ENCODE assay signal across 10 mouse cellular contexts in genomic region chr11:3536745-3537333, GRCm38 (mm10). TPM values are rescaled to one million over a fixed set of nuclear protein-coding genes. Genes with fewer than 3 reads are reported as not detected.
DNase-seq lines count a peak whose midpoint lies in the region; ATAC-seq and TF ChIP-seq lines count a peak whose summit lies in the region.
"Had no signal": no experiment of that assay in that cellular context is flagged by ENCODE, and none has a peak within 500 bp of the region (broad histone marks: within the 10 kb centered on the region; RNA-seq: fewer than 3 reads in every experiment).

No protein-coding gene starts in this region.

- H3K27me3 ChIP-seq in hindbrain, postnatal 0 days (ENCODE audit: insufficient read depth, low read length): no peaks in the 10 kb centered on the region
- H3K27me3 ChIP-seq in hindbrain, embryonic 16.5 days (replicated peaks; ENCODE audit: control insufficient read depth, insufficient read depth, low read length): no peaks in the 10 kb centered on the region
- no peaks in the 10 kb centered on the region for H3K27me3 ChIP-seq in heart, embryonic 15.5 days

- H3K4me3 ChIP-seq in hindbrain, postnatal 0 days (ENCODE audit: low read length): no peak overlapping the region
- no peak overlapping the region for H3K4me3 ChIP-seq in hindbrain, embryonic 16.5 days (ENCODE audit: low read length)
- H3K4me3 ChIP-seq in heart, embryonic 15.5 days: peak overlapping the region; percentile 62

- H3K4me1 ChIP-seq in hindbrain, postnatal 0 days (ENCODE audit: insufficient read depth, low read length): peaks cover 3% of the 10 kb centered on the region; the same call in 1 of the 2 replicates
- peaks cover 13% of the 10 kb centered on the region for H3K4me1 ChIP-seq in hindbrain, embryonic 16.5 days (ENCODE audit: control insufficient read depth, insufficient read depth, low read depth, low read length)
- H3K4me1 ChIP-seq in heart, embryonic 15.5 days (replicated peaks): peaks cover 38% of the 10 kb centered on the region

- no peak for ATAC-seq in hindbrain, postnatal 0 days
- no peak for ATAC-seq in hindbrain, embryonic 16.5 days
- no peak for ATAC-seq in heart, embryonic 15.5 days (replicated peaks; ENCODE audit: insufficient number of reproducible peaks, insufficient read depth, low FRiP score, low read depth)
- ATAC-seq: inflammation-experienced regulatory T-cells, adult 6 months had no signal

- no peak overlapping the region for H3K27ac ChIP-seq in hindbrain, postnatal 0 days
- H3K27ac ChIP-seq in hindbrain, embryonic 16.5 days (ENCODE audit: low read depth, low read length): no peak overlapping the region
- peak overlapping the region; percentile 99 for H3K27ac ChIP-seq in heart, embryonic 15.5 days

- WGBS in hindbrain, postnatal 0 days: 94% methylated on average over 5 of the region's 5 CpGs
- 95% methylated on average over 5 of the region's 5 CpGs for WGBS in hindbrain, embryonic 16.5 days
- 88% methylated on average over 5 of the region's 5 CpGs for WGBS in heart, embryonic 15.5 days

- no peak overlapping the region for H3K9ac ChIP-seq in hindbrain, postnatal 0 days (replicated peaks; ENCODE audit: low read length)
- no peak overlapping the region for H3K9ac ChIP-seq in hindbrain, embryonic 16.5 days (ENCODE audit: low read depth, low read length)
- H3K9ac ChIP-seq in heart, embryonic 15.5 days: no peak overlapping the region

- peak overlapping the region; percentile 97 for H3K4me2 ChIP-seq in hindbrain, postnatal 0 days (ENCODE audit: low read depth, low read length)
- H3K4me2 ChIP-seq in hindbrain, embryonic 16.5 days (ENCODE audit: low read length): no peak overlapping the region
- peak overlapping the region; percentile 68 for H3K4me2 ChIP-seq in heart, embryonic 15.5 days

- TF ChIP-seq CTCF in hindbrain, postnatal 0 days (IDR thresholded peaks at IDR 0.05; ENCODE audit: low read depth): no peak

- DNase-seq in hindbrain, postnatal 0 days (ENCODE audit: low spot score): no peak
- peak; percentile 88 for DNase-seq in kidney, postnatal 10 days
- peak; percentile 4 for DNase-seq in naive thymus-derived CD4-positive, alpha-beta T cell, adult 2 months (ENCODE audit: low read depth)
- DNase-seq in layer of hippocampus, adult 11-12 months (ENCODE audit: low spot score): no peak
- DNase-seq in urinary bladder, postnatal 10 days (ENCODE audit: low spot score): no peak
- no peak for DNase-seq in right cerebral cortex, adult 18-20 months

- no peaks in the 10 kb centered on the region for H3K36me3 ChIP-seq in hindbrain, postnatal 0 days (ENCODE audit: insufficient read depth, low read length)
- H3K36me3 ChIP-seq in hindbrain, embryonic 16.5 days (ENCODE audit: control insufficient read depth, insufficient read depth, low read length): no peaks in the 10 kb centered on the region
- peaks cover 23% of the 10 kb centered on the region for H3K36me3 ChIP-seq in heart, embryonic 15.5 days

- no peaks in the 10 kb centered on the region for H3K9me3 ChIP-seq in hindbrain, postnatal 0 days (ENCODE audit: low read length)
- H3K9me3 ChIP-seq in hindbrain, embryonic 16.5 days (ENCODE audit: control insufficient read depth, low read length): no peaks in the 10 kb centered on the region
- H3K9me3 ChIP-seq in heart, embryonic 15.5 days (replicated peaks): no peaks in the 10 kb centered on the region

RNA-seq across cellular contexts. Expression of gene Smtn, which starts 3.6 kb away (rescaled TPM):
- 7.7 and 10.0 TPM in 2 replicates for total RNA-seq in hindbrain, postnatal 0 days (2014; rRNA removed)
- polyA plus RNA-seq in hindbrain, postnatal 0 days (2015; fragmentation: Nextera tagmentation; extraction: Ambion mirVana): 10.7 and 12.8 TPM in 2 replicates
- polyA plus RNA-seq in hindbrain, embryonic 16.5 days (2015; fragmentation: Nextera tagmentation; extraction: Ambion mirVana): 15.2 and 21.8 TPM in 2 replicates
- 79.2 and 101 TPM in 2 replicates for polyA plus RNA-seq in heart, embryonic 15.5 days (2015; fragmentation: Nextera tagmentation; extraction: Ambion mirVana)

RNA-seq across cellular contexts. Expression of gene Selenom, which starts 22.4 kb away (rescaled TPM):
- 321 and 384 TPM in 2 replicates for total RNA-seq in hindbrain, postnatal 0 days (2014; rRNA removed)
- 359 and 389 TPM in 2 replicates for polyA plus RNA-seq in hindbrain, postnatal 0 days (2015; fragmentation: Nextera tagmentation; extraction: Ambion mirVana)
- 176 and 225 TPM in 2 replicates for polyA plus RNA-seq in hindbrain, embryonic 16.5 days (2015; fragmentation: Nextera tagmentation; extraction: Ambion mirVana)
- polyA plus RNA-seq in heart, embryonic 15.5 days (2015; fragmentation: Nextera tagmentation; extraction: Ambion mirVana): 132 and 138 TPM in 2 replicates

RNA-seq across cellular contexts. Expression of gene Inpp5j, which starts 32.2 kb away (rescaled TPM):
- total RNA-seq in hindbrain, postnatal 0 days (2014; rRNA removed): 9.4 and 11.7 TPM in 2 replicates
- 14.6 and 15.3 TPM in 2 replicates for polyA plus RNA-seq in hindbrain, postnatal 0 days (2015; fragmentation: Nextera tagmentation; extraction: Ambion mirVana)
- 12.5 and 13.9 TPM in 2 replicates for polyA plus RNA-seq in hindbrain, embryonic 16.5 days (2015; fragmentation: Nextera tagmentation; extraction: Ambion mirVana)
- 9.4 and 11.4 TPM in 2 replicates for polyA plus RNA-seq in heart, embryonic 15.5 days (2015; fragmentation: Nextera tagmentation; extraction: Ambion mirVana)
- total RNA-seq: common myeloid progenitor, adult 5-6 weeks had no signal
- polyA plus RNA-seq: inflammation-experienced regulatory T-cells, adult 6 months had no signal

RNA-seq across cellular contexts. Expression of gene Pla2g3, which starts 48.8 kb away (rescaled TPM):
- 30.4 and 34.8 TPM in 2 replicates for total RNA-seq in hindbrain, postnatal 0 days (2014; rRNA removed)
- 18.5 and 21.2 TPM in 2 replicates for polyA plus RNA-seq in hindbrain, postnatal 0 days (2015; fragmentation: Nextera tagmentation; extraction: Ambion mirVana)
- 4.0 and 9.2 TPM in 2 replicates for polyA plus RNA-seq in hindbrain, embryonic 16.5 days (2015; fragmentation: Nextera tagmentation; extraction: Ambion mirVana)
- 0.10 and 0.28 TPM in 2 replicates for polyA plus RNA-seq in heart, embryonic 15.5 days (2015; fragmentation: Nextera tagmentation; extraction: Ambion mirVana)
- total RNA-seq: common myeloid progenitor, adult 5-6 weeks had no signal

Comparison
In these comparisons a context has a peak if more than half of its experiments do, and no peak if none do; other contexts are left out.
1. DNase-seq: peak in kidney, postnatal 10 days (single experiment) and naive thymus-derived CD4-positive, alpha-beta T cell, adult 2 months (single experiment); none in hindbrain, postnatal 0 days (single experiment), layer of hippocampus, adult 11-12 months (single experiment), urinary bladder, postnatal 10 days (single experiment) and right cerebral cortex, adult 18-20 months (single experiment).